Comparison of ENCODE assay signal across 21 mouse cellular contexts in the genomic region with DNA sequence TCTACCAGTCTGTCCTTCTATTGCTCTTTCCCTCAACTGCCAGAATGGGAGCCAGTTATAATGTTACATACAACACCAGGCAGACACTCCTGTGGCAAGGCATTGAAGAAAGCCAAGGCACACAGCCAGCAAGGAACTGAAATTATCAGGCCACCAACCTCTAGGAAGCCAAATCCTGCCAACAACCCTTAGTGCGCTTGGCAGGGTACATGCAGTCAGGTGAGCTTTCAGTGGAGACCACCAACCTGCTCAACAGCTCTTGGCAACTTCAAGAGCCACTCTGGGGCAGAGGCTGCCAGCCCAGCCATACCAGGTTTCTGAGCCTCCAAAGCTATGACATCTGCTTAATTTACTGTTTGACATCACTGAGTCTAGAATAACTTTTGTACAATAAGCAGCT.
DNase-seq lines count a peak whose midpoint lies in the region; ATAC-seq lines count a peak whose summit lies in the region.
"Had no signal": no experiment of that assay in that cellular context is flagged by ENCODE, and none has a peak within 500 bp of the region (broad histone marks: within the 10 kb centered on the region; RNA-seq: fewer than 3 reads in every experiment).

No protein-coding gene starts in this region.

- H3K4me2 ChIP-seq in hindbrain, embryonic 14.5 days (replicated peaks): no peak overlapping the region
- H3K4me2 ChIP-seq in hindbrain, embryonic 12.5 days (replicated peaks): no peak overlapping the region
- H3K4me2 ChIP-seq: embryonic facial prominence, embryonic 13.5 days; forebrain, embryonic 15.5 days; midbrain, embryonic 12.5 days had no signal

- DNase-seq in hindbrain, embryonic 14.5 days (ENCODE audit: low spot score): no peak
- peak; percentile 40 for DNase-seq in brain, adult 2 months (ENCODE audit: low read depth, low spot score)
- DNase-seq in cerebellum, adult 18-20 months: peak; percentile 17 to 29
- peak; percentile 19 to 43 for DNase-seq in cerebellum, postnatal 25 days
- no peak for DNase-seq in spleen, postnatal 4 days (ENCODE audit: low spot score in 2 of 2)
- DNase-seq in spleen, adult 12 weeks (ENCODE audit: low spot score): no peak
- DNase-seq: adrenal gland, postnatal 25 days; gastrocnemius, postnatal 25 days; kidney, adult 18-20 months; kidney, postnatal 25 days; liver; spleen, adult 18-20 months; thymus, adult 18-20 months; thymus, postnatal 4 days had no signal

- H3K27ac ChIP-seq in hindbrain, embryonic 14.5 days: peak overlapping the region; percentile 3
- H3K27ac ChIP-seq in hindbrain, embryonic 12.5 days: no peak overlapping the region
- H3K27ac ChIP-seq: embryonic facial prominence, embryonic 13.5 days; forebrain, embryonic 15.5 days; heart, embryonic 10.5 days; midbrain, embryonic 12.5 days had no signal

- 0 out of 2 replicates have a peak, but pooled peaks cover 5% of the 10 kb centered on the region for H3K4me1 ChIP-seq in hindbrain, embryonic 14.5 days (replicated peaks; ENCODE audit: control insufficient read depth, insufficient read depth, low read length)
- peaks cover 5% of the 10 kb centered on the region for H3K4me1 ChIP-seq in hindbrain, embryonic 12.5 days
- H3K4me1 ChIP-seq: embryonic facial prominence, embryonic 13.5 days; forebrain, embryonic 15.5 days; heart, embryonic 10.5 days; midbrain, embryonic 12.5 days had no signal

- H3K27me3 ChIP-seq in hindbrain, embryonic 14.5 days (ENCODE audit: control insufficient read depth, insufficient read depth, low read length): no peaks in the 10 kb centered on the region
- H3K27me3 ChIP-seq in hindbrain, embryonic 12.5 days: no peaks in the 10 kb centered on the region
- H3K27me3 ChIP-seq: CH12.LX; embryonic facial prominence, embryonic 13.5 days; forebrain, embryonic 15.5 days; midbrain, embryonic 12.5 days had no signal

- no peak overlapping the region for H3K9ac ChIP-seq in hindbrain, embryonic 14.5 days
- H3K9ac ChIP-seq in hindbrain, embryonic 12.5 days: no peak overlapping the region
- H3K9ac ChIP-seq: embryonic facial prominence, embryonic 13.5 days; forebrain, embryonic 15.5 days; midbrain, embryonic 12.5 days had no signal

- H3K4me3 ChIP-seq in hindbrain, embryonic 14.5 days (replicated peaks; ENCODE audit: low read length): no peak overlapping the region
- H3K4me3 ChIP-seq in hindbrain, embryonic 12.5 days: no peak overlapping the region
- H3K4me3 ChIP-seq: embryonic facial prominence, embryonic 13.5 days; forebrain, embryonic 15.5 days; heart, embryonic 10.5 days; midbrain, embryonic 12.5 days had no signal

- H3K9me3 ChIP-seq in hindbrain, embryonic 14.5 days (ENCODE audit: control insufficient read depth, low read length): no peaks in the 10 kb centered on the region
- no peaks in the 10 kb centered on the region for H3K9me3 ChIP-seq in hindbrain, embryonic 12.5 days (replicated peaks)
- H3K9me3 ChIP-seq: embryonic facial prominence, embryonic 13.5 days; forebrain, embryonic 15.5 days; heart, embryonic 10.5 days; midbrain, embryonic 12.5 days had no signal

- 0 out of 2 replicates have a peak, but pooled peaks cover under 1% of the 10 kb centered on the region for H3K36me3 ChIP-seq in hindbrain, embryonic 14.5 days (replicated peaks; ENCODE audit: control insufficient read depth, insufficient read depth)
- H3K36me3 ChIP-seq in hindbrain, embryonic 12.5 days: no peaks in the 10 kb centered on the region
- H3K36me3 ChIP-seq: embryonic facial prominence, embryonic 13.5 days; forebrain, embryonic 15.5 days; heart, embryonic 10.5 days; midbrain, embryonic 12.5 days had no signal

- 71% methylated on average over 1 of the region's 1 CpGs for WGBS in hindbrain, embryonic 14.5 days
- WGBS in hindbrain, embryonic 12.5 days: 100% methylated on average over 1 of the region's 1 CpGs

- peak; percentile 6; the same call in 1 of the 2 replicates for ATAC-seq in hindbrain, embryonic 14.5 days (ENCODE audit: low FRiP score)
- ATAC-seq in hindbrain, embryonic 12.5 days (ENCODE audit: low FRiP score): no peak
- ATAC-seq: forebrain, embryonic 15.5 days; lung, postnatal 0 days had no signal

Comparison
In these comparisons a context has a peak if more than half of its experiments do, and no peak if none do; other contexts are left out.
1. DNase-seq: peak in brain, adult 2 months (single experiment), cerebellum, adult 18-20 months (2 of 2) and cerebellum, postnatal 25 days (2 of 2); none in hindbrain, embryonic 14.5 days (single experiment), spleen, postnatal 4 days (0 of 2) and spleen, adult 12 weeks (single experiment).